Mouse (Mus musculus): ENCODE results near the gene Nrxn3. TPM values are rescaled to one million over a fixed set of nuclear protein-coding genes. Genes with fewer than 3 reads are reported as not detected.

The Nrxn3 gene
- polyA plus RNA-seq, 1 experiment from 2014 or later = 0.31 TPM

DNA sequence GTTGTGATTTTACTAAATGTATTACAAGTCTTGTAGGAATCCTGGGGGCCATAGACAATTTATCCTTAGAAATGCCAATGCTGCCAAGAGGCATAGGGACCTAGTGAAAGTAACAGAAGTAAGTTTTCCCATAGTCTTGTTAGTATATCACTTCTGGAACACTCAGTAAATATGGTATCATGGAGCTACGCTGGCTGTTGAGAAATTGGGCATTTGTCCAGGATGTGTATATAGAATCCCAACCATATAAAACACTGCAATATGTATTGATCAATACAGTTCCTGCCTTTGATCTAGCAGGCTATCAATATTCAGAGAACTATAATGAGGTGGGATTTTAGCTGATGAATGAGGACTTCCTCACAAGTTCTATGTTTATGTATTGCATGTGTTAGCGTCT lies 1107.3 kb downstream of the Nrxn3 start:
- no peak overlapping the region for H3K4me3 ChIP-seq (ENCODE audit: low read depth, low read length)
- H3K4me1 ChIP-seq (ENCODE audit: control insufficient read depth, insufficient read depth, low read length) = no peaks in the 10 kb centered on the region
- no peaks in the 10 kb centered on the region for H3K36me3 ChIP-seq (ENCODE audit: control insufficient read depth, insufficient read depth, low read length)
- no peak overlapping the region for H3K4me2 ChIP-seq (ENCODE audit: low read depth, severe bottlenecking)
- 87% methylated on average over 2 of the region's 2 CpGs for WGBS
- ATAC-seq (ENCODE audit: insufficient number of reproducible peaks, low FRiP score, low TSS enrichment, low read depth) (no peak), DNase-seq (ENCODE audit: low spot score) (no peak)
- no peak overlapping the region for H3K27ac ChIP-seq (replicated peaks; ENCODE audit: low read depth, low read length)
- H3K27me3 ChIP-seq (ENCODE audit: control insufficient read depth, insufficient read depth, low read length) = no peaks in the 10 kb centered on the region
- H3K9ac ChIP-seq (ENCODE audit: low read length) = no peak overlapping the region
- H3K9me3 ChIP-seq (ENCODE audit: control insufficient read depth, low read length) = no peaks in the 10 kb centered on the region

GRCm38 (mm10) chr12:89830350-89830749 lies 1107.7 kb downstream of the Nrxn3 start:
- no peaks in the 10 kb centered on the region for H3K9me3 ChIP-seq (ENCODE audit: control insufficient read depth, low read length)
- no peak overlapping the region for H3K27ac ChIP-seq (replicated peaks; ENCODE audit: low read depth, low read length)
- no peak for ATAC-seq (ENCODE audit: insufficient number of reproducible peaks, low FRiP score, low TSS enrichment, low read depth)
- H3K4me2 ChIP-seq (ENCODE audit: low read depth, severe bottlenecking) = no peak overlapping the region
- no peak for DNase-seq (ENCODE audit: low spot score)
- H3K4me1 ChIP-seq (ENCODE audit: control insufficient read depth, insufficient read depth, low read length) = no peaks in the 10 kb centered on the region
- H3K27me3 ChIP-seq (ENCODE audit: control insufficient read depth, insufficient read depth, low read length) = no peaks in the 10 kb centered on the region
- H3K9ac ChIP-seq (ENCODE audit: low read length) = no peak overlapping the region
- no peak overlapping the region for H3K4me3 ChIP-seq (ENCODE audit: low read depth, low read length)
- no peaks in the 10 kb centered on the region for H3K36me3 ChIP-seq (ENCODE audit: control insufficient read depth, insufficient read depth, low read length)
- whole genome bisulfite sequencing = 86% methylated on average over 5 of the region's 5 CpGs

GRCm38 (mm10) chr12:89831300-89831699 lies 1108.6 kb downstream of the Nrxn3 start:
- Histone ChIP-seq H3K9ac (ENCODE audit: low read length) (no peak overlapping the region), H3K36me3 (ENCODE audit: control insufficient read depth, insufficient read depth, low read length) (no peaks in the 10 kb centered on the region), H3K4me2 (ENCODE audit: low read depth, severe bottlenecking) (no peak overlapping the region), H3K4me3 (ENCODE audit: low read depth, low read length) (no peak overlapping the region), H3K4me1 (ENCODE audit: control insufficient read depth, insufficient read depth, low read length) (no peaks in the 10 kb centered on the region), H3K9me3 (ENCODE audit: control insufficient read depth, low read length) (no peaks in the 10 kb centered on the region), H3K27ac (replicated peaks; ENCODE audit: low read depth, low read length) (no peak overlapping the region), H3K27me3 (ENCODE audit: control insufficient read depth, insufficient read depth, low read length) (no peaks in the 10 kb centered on the region)
- DNase-seq (ENCODE audit: low spot score) (no peak), ATAC-seq (ENCODE audit: insufficient number of reproducible peaks, low FRiP score, low TSS enrichment, low read depth) (no peak)
- 87% methylated on average over 6 of the region's 6 CpGs for WGBS

- WGBS = 60% methylated on average over 3 of the region's 3 CpGs
- Histone ChIP-seq H3K4me2 (ENCODE audit: low read depth, severe bottlenecking) (no peak overlapping the region), H3K4me1 (ENCODE audit: control insufficient read depth, insufficient read depth, low read length) (0 out of 2 replicates have a peak, but pooled peaks cover 2% of the 10 kb centered on the region), H3K4me3 (ENCODE audit: low read depth, low read length) (no peak overlapping the region), H3K36me3 (ENCODE audit: control insufficient read depth, insufficient read depth, low read length) (no peaks in the 10 kb centered on the region), H3K9ac (ENCODE audit: low read length) (no peak overlapping the region), H3K27me3 (ENCODE audit: control insufficient read depth, insufficient read depth, low read length) (no peaks in the 10 kb centered on the region), H3K9me3 (ENCODE audit: control insufficient read depth, low read length) (no peaks in the 10 kb centered on the region), H3K27ac (replicated peaks; ENCODE audit: low read depth, low read length) (no peak overlapping the region)
- ATAC-seq (ENCODE audit: insufficient number of reproducible peaks, low FRiP score, low TSS enrichment, low read depth) (no peak), DNase-seq (ENCODE audit: low spot score) (no peak)
Observed at GRCm38 (mm10) chr12:89836271-89836670, 1113.6 kb downstream of the Nrxn3 start.

- Histone ChIP-seq H3K27me3 (ENCODE audit: control insufficient read depth, insufficient read depth, low read length) (no peaks in the 10 kb centered on the region), H3K9ac (ENCODE audit: low read length) (no peak overlapping the region), H3K9me3 (ENCODE audit: control insufficient read depth, low read length) (no peaks in the 10 kb centered on the region), H3K4me1 (ENCODE audit: control insufficient read depth, insufficient read depth, low read length) (0 out of 2 replicates have a peak, but pooled peaks cover 2% of the 10 kb centered on the region), H3K4me3 (ENCODE audit: low read depth, low read length) (no peak overlapping the region), H3K4me2 (ENCODE audit: low read depth, severe bottlenecking) (no peak overlapping the region), H3K27ac (replicated peaks; ENCODE audit: low read depth, low read length) (no peak overlapping the region), H3K36me3 (ENCODE audit: control insufficient read depth, insufficient read depth, low read length) (no peaks in the 10 kb centered on the region)
- ATAC-seq (ENCODE audit: insufficient number of reproducible peaks, low FRiP score, low TSS enrichment, low read depth) (no peak; the same call in 1 of the 2 replicates), DNase-seq (ENCODE audit: low spot score) (no peak)
- WGBS = 88% methylated on average over 1 of the region's 1 CpGs
Observed at GRCm38 (mm10) chr12:89842861-89843260, 1120.2 kb downstream of the Nrxn3 start.

DNA sequence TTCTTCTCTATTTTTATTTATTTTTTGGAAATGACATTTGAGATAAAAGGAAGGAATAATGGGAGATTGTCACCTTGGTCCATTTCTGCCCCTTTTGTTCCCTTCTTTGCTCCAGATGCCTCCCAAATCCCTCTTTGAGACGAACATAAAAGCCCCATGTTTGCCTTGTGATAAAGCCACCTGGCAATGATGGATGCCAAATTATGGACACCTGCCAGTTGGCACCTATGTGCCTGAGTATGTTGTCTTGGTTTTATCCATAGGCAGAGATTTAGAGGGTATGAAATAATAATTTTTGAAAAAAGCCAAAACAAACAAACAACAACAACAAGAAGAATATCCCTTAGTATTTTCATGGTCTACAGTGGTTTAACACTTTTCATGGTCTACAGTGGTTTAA lies 1125.4 kb downstream of the Nrxn3 start:
- H3K9ac ChIP-seq (ENCODE audit: low read length) = no peak overlapping the region
- no peaks in the 10 kb centered on the region for H3K36me3 ChIP-seq (ENCODE audit: control insufficient read depth, insufficient read depth, low read length)
- H3K4me2 ChIP-seq (ENCODE audit: low read depth, severe bottlenecking) = no peak overlapping the region
- H3K27me3 ChIP-seq (ENCODE audit: control insufficient read depth, insufficient read depth, low read length) = no peaks in the 10 kb centered on the region
- DNase-seq (ENCODE audit: low spot score) (no peak), ATAC-seq (ENCODE audit: insufficient number of reproducible peaks, low FRiP score, low TSS enrichment, low read depth) (no peak)
- 66% methylated on average over 1 of the region's 1 CpGs for WGBS
- H3K4me3 ChIP-seq (ENCODE audit: low read depth, low read length) = no peak overlapping the region
- no peaks in the 10 kb centered on the region for H3K4me1 ChIP-seq (ENCODE audit: control insufficient read depth, insufficient read depth, low read length)
- H3K9me3 ChIP-seq (ENCODE audit: control insufficient read depth, low read length) = no peaks in the 10 kb centered on the region
- no peak overlapping the region for H3K27ac ChIP-seq (replicated peaks; ENCODE audit: low read depth, low read length)

DNA sequence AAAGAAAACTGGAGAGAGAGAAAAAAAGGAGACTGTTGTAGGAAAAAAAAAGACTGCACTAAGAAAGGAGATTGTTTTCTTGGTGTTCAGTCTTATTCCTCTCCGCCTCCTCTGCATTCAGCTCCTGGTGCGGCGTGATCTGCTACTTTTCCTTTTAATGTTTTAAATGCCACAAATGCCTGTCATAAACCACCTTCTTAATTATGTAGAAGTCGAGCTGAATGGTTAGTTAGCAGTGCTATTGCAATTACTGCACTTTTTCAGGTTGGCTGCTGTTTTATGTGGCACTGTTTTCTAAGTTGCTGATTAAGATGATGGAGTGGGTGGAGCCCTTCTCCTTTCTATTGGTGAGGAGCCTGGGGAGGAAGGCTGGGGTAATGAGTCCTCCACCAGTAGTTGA lies 1131.7 kb downstream of the Nrxn3 start:
- ATAC-seq (ENCODE audit: insufficient number of reproducible peaks, low FRiP score, low TSS enrichment, low read depth) (peak; percentile 47; the same call in 1 of the 2 replicates), DNase-seq (ENCODE audit: low spot score) (no peak)
- H3K4me3 ChIP-seq (ENCODE audit: low read depth, low read length) = no peak overlapping the region
- 18% methylated on average over 4 of the region's 4 CpGs for WGBS
- no peaks in the 10 kb centered on the region for H3K36me3 ChIP-seq (ENCODE audit: control insufficient read depth, insufficient read depth, low read length)
- no peak overlapping the region for H3K4me2 ChIP-seq (ENCODE audit: low read depth, severe bottlenecking)
- H3K9me3 ChIP-seq (ENCODE audit: control insufficient read depth, low read length) = no peaks in the 10 kb centered on the region
- H3K9ac ChIP-seq (ENCODE audit: low read length) = no peak overlapping the region
- no peaks in the 10 kb centered on the region for H3K27me3 ChIP-seq (ENCODE audit: control insufficient read depth, insufficient read depth, low read length)
- H3K27ac ChIP-seq (replicated peaks; ENCODE audit: low read depth, low read length) = no peak overlapping the region
- no peaks in the 10 kb centered on the region for H3K4me1 ChIP-seq (ENCODE audit: control insufficient read depth, insufficient read depth, low read length)

DNA sequence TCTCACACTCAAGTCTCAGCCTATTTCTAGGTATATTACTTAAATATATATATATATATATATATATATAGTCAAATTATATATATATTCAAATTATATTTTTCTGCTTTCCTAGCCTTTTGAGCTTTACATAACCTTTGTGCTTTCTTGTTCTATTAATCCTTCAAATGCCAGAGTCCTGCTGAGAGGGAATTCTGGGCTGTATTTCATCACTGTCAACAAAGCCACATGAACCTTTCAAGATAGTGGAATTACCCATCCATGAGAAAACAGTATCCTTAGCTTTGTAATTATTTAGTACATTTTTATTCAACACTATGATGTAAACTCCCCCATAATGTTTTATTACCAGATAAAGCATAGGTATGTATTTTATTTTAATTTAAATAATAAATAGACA lies 1144.4 kb downstream of the Nrxn3 start:
- Histone ChIP-seq H3K36me3 (ENCODE audit: control insufficient read depth, insufficient read depth, low read length) (no peaks in the 10 kb centered on the region), H3K27me3 (ENCODE audit: control insufficient read depth, insufficient read depth, low read length) (no peaks in the 10 kb centered on the region), H3K27ac (replicated peaks; ENCODE audit: low read depth, low read length) (no peak overlapping the region), H3K4me3 (ENCODE audit: low read depth, low read length) (no peak overlapping the region), H3K9ac (ENCODE audit: low read length) (no peak overlapping the region), H3K4me1 (ENCODE audit: control insufficient read depth, insufficient read depth, low read length) (no peaks in the 10 kb centered on the region), H3K9me3 (ENCODE audit: control insufficient read depth, low read length) (no peaks in the 10 kb centered on the region), H3K4me2 (ENCODE audit: low read depth, severe bottlenecking) (no peak overlapping the region)
- no peak for DNase-seq (ENCODE audit: low spot score)
- ATAC-seq (ENCODE audit: insufficient number of reproducible peaks, low FRiP score, low TSS enrichment, low read depth) = no peak

GRCm38 (mm10) chr12:89882617-89883370 lies 1160.1 kb downstream of the Nrxn3 start:
- Histone ChIP-seq H3K27ac (replicated peaks; ENCODE audit: low read depth, low read length) (no peak overlapping the region), H3K9ac (ENCODE audit: low read length) (no peak overlapping the region), H3K4me3 (ENCODE audit: low read depth, low read length) (no peak overlapping the region), H3K9me3 (ENCODE audit: control insufficient read depth, low read length) (no peaks in the 10 kb centered on the region), H3K4me1 (ENCODE audit: control insufficient read depth, insufficient read depth, low read length) (no peaks in the 10 kb centered on the region), H3K4me2 (ENCODE audit: low read depth, severe bottlenecking) (no peak overlapping the region), H3K36me3 (ENCODE audit: control insufficient read depth, insufficient read depth, low read length) (no peaks in the 10 kb centered on the region), H3K27me3 (ENCODE audit: control insufficient read depth, insufficient read depth, low read length) (no peaks in the 10 kb centered on the region)
- no peak for DNase-seq (ENCODE audit: low spot score)
- WGBS = 78% methylated on average over 8 of the region's 8 CpGs
- no peak for ATAC-seq (ENCODE audit: insufficient number of reproducible peaks, low FRiP score, low TSS enrichment, low read depth)
